17 mouse cellular contexts compared by ENCODE assay signal in the genomic region with DNA sequence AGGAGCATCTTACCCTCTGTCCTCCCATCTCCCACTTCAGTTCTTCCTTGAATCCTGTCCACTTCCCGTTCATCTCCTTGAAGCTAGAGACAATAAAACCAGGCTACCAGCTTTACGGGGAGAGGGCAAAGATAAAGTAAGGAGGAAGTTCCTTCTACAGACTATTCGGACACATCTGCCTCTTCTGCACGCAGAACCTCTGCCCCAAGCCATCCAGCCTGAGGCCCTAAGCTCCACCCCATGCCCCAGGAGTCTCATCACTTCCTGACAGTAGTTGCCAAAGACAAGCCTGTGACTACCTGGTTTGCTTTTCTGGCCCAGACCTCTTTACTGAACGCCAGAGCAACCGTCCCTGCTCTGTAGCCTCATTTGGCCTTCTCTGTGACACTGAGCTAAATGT. TPM values are rescaled to one million over a fixed set of nuclear protein-coding genes. Genes with fewer than 3 reads are reported as not detected.
DNase-seq lines count a peak whose midpoint lies in the region; ATAC-seq lines count a peak whose summit lies in the region.
"Had no signal": no experiment of that assay in that cellular context is flagged by ENCODE, and none has a peak within 500 bp of the region (broad histone marks: within the 10 kb centered on the region; RNA-seq: fewer than 3 reads in every experiment).

No protein-coding gene starts in this region.

- no peak overlapping the region for H3K4me3 ChIP-seq in intestine, embryonic 15.5 days (replicated peaks)
- H3K4me3 ChIP-seq in intestine, embryonic 16.5 days (ENCODE audit: low read length): no peak overlapping the region
- H3K4me3 ChIP-seq: embryonic facial prominence, embryonic 10.5 days; embryonic facial prominence, embryonic 12.5 days; forebrain, embryonic 13.5 days; forebrain, embryonic 15.5 days had no signal

- H3K9me3 ChIP-seq in intestine, embryonic 15.5 days: no peaks in the 10 kb centered on the region
- H3K9me3 ChIP-seq in intestine, embryonic 16.5 days (ENCODE audit: control insufficient read depth, low read length): no peaks in the 10 kb centered on the region
- H3K9me3 ChIP-seq: embryonic facial prominence, embryonic 10.5 days; embryonic facial prominence, embryonic 12.5 days; forebrain, embryonic 13.5 days; forebrain, embryonic 15.5 days had no signal

- no peaks in the 10 kb centered on the region for H3K27me3 ChIP-seq in intestine, embryonic 15.5 days (replicated peaks)
- H3K27me3 ChIP-seq in intestine, embryonic 16.5 days (replicated peaks; ENCODE audit: control insufficient read depth, insufficient read depth, low read length): no peaks in the 10 kb centered on the region
- H3K27me3 ChIP-seq: embryonic facial prominence, embryonic 12.5 days; forebrain, embryonic 13.5 days; forebrain, embryonic 15.5 days had no signal

- H3K36me3 ChIP-seq in intestine, embryonic 15.5 days: no peaks in the 10 kb centered on the region
- no peaks in the 10 kb centered on the region for H3K36me3 ChIP-seq in intestine, embryonic 16.5 days (ENCODE audit: control insufficient read depth, insufficient read depth, low read length)
- H3K36me3 ChIP-seq: embryonic facial prominence, embryonic 10.5 days; embryonic facial prominence, embryonic 12.5 days; forebrain, embryonic 15.5 days had no signal

- peak; percentile 66 for ATAC-seq in intestine, embryonic 15.5 days
- ATAC-seq in intestine, embryonic 16.5 days: peak; percentile 80
- ATAC-seq in megakaryocyte, adult 5-6 weeks (ENCODE audit: poor library complexity, severe bottlenecking): peak; percentile 23; the same call in 1 of the 2 replicates
- ATAC-seq: forebrain, embryonic 13.5 days; forebrain, embryonic 15.5 days; forebrain, postnatal 0 days had no signal

- no peak for DNase-seq in adrenal gland, adult (ENCODE audit: inconsistent age in 2 of 2, low spot score in 1 of 2)
- DNase-seq in lung, postnatal 4 days: no peak
- DNase-seq: adrenal gland, adult 8-10 months; adrenal gland, postnatal 14 days; adrenal gland, postnatal 36 days; cerebellum, adult 18-20 months; cerebellum, adult 8-10 months; cerebellum, adult 9-11 months; cerebellum, postnatal 14 days; forebrain, postnatal 0 days had no signal

- H3K9ac ChIP-seq in intestine, embryonic 15.5 days: no peak overlapping the region
- H3K9ac ChIP-seq in intestine, embryonic 16.5 days (ENCODE audit: low read depth, low read length): no peak overlapping the region
- H3K9ac ChIP-seq: embryonic facial prominence, embryonic 12.5 days; forebrain, embryonic 13.5 days; forebrain, embryonic 15.5 days; forebrain, postnatal 0 days had no signal

- H3K27ac ChIP-seq in intestine, embryonic 15.5 days: no peak overlapping the region
- H3K27ac ChIP-seq in intestine, embryonic 16.5 days (ENCODE audit: low read length): peak overlapping the region; percentile 61
- H3K27ac ChIP-seq: embryonic facial prominence, embryonic 10.5 days; embryonic facial prominence, embryonic 12.5 days; forebrain, embryonic 13.5 days; forebrain, embryonic 15.5 days had no signal

- no peak overlapping the region for H3K4me2 ChIP-seq in intestine, embryonic 15.5 days (replicated peaks)
- no peak overlapping the region for H3K4me2 ChIP-seq in intestine, embryonic 16.5 days (ENCODE audit: low read depth, low read length)
- H3K4me2 ChIP-seq: embryonic facial prominence, embryonic 12.5 days; forebrain, embryonic 13.5 days; forebrain, embryonic 15.5 days had no signal

- H3K4me1 ChIP-seq in intestine, embryonic 15.5 days (replicated peaks): no peaks in the 10 kb centered on the region
- H3K4me1 ChIP-seq in intestine, embryonic 16.5 days (ENCODE audit: control insufficient read depth, insufficient read depth, low read length): no peaks in the 10 kb centered on the region
- H3K4me1 ChIP-seq: embryonic facial prominence, embryonic 10.5 days; embryonic facial prominence, embryonic 12.5 days; forebrain, embryonic 13.5 days; forebrain, embryonic 15.5 days had no signal

- WGBS in intestine, embryonic 15.5 days: 65% methylated on average over 6 of the region's 6 CpGs
- 68% methylated on average over 6 of the region's 6 CpGs for WGBS in intestine, embryonic 16.5 days

RNA-seq across cellular contexts. Expression of a gene that starts 23.8 kb away (rescaled TPM):
- 7.5 and 7.9 TPM in 2 replicates for polyA plus RNA-seq in intestine, embryonic 15.5 days (2015; fragmentation: Nextera tagmentation; extraction: Ambion mirVana)
- polyA plus RNA-seq in intestine, embryonic 16.5 days (2015; fragmentation: Nextera tagmentation; extraction: Ambion mirVana): 6.5 and 6.6 TPM in 2 replicates
- total RNA-seq in megakaryocyte, adult 5-6 weeks (2015): 4.7 and 6.2 TPM in 2 replicates
- 10.4 and 10.9 TPM in 2 replicates for total RNA-seq in megakaryocyte, adult 5-6 weeks (2017)

Comparison
In these comparisons a context has a peak if more than half of its experiments do, and no peak if none do; other contexts are left out.
1. ATAC-seq: peak in every context shown above with its lines; median percentile 80 in intestine, embryonic 16.5 days; 66 in intestine, embryonic 15.5 days; 23 in megakaryocyte, adult 5-6 weeks.